Mouse (Mus musculus): Measurements from ENCODE around the gene Cyb561d2. TPM values are rescaled to one million over a fixed set of nuclear protein-coding genes. Genes with fewer than 3 reads are reported as not detected.
A peak's percentile ranks its signal among the peaks of the same experiment; 100 is the strongest.
"Not testable (repeated sequence)": the region's sequence is repeated elsewhere in the genome, so short reads cannot be mapped to it uniquely, and the experiment has no call there.

The Cyb561d2 gene
- total and polyA plus RNA-seq, 2 experiments from 2014 or later: 50.0 to 50.8 TPM

DNA sequence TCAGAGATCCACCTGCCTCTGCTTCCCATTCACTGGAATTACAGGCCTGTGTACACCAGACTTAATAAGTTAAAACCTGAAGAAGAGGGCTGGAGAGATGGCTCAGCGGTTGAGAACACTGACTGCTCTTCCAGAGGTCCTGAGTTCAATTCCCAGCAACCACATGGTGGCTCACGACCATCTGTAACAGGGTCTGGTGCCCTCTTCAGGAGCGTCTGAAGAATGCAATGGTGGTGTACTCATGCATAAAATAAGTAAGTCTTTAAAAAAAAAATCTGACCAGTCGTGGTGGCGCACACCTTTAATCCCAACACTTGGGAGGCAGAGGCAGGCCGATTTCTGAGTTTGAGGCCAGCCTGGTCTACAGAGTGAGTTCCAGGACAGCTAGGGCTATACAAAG, 31.8 kb upstream of the Cyb561d2 start:
- not testable (repeated sequence) for H3K4me3 ChIP-seq (ENCODE audit: low read depth, low read length); H3K4me2 ChIP-seq (ENCODE audit: low read depth, low read length, poor library complexity, severe bottlenecking); H3K9ac ChIP-seq (replicated peaks; ENCODE audit: low read length, poor library complexity, severe bottlenecking); H3K27me3 ChIP-seq (ENCODE audit: insufficient read depth, low read length); ATAC-seq (ENCODE audit: low FRiP score); DNase-seq (ENCODE audit: low spot score); H3K27ac ChIP-seq (ENCODE audit: low read depth, low read length); H3K9me3 ChIP-seq (ENCODE audit: low read length)
- H3K36me3 ChIP-seq (ENCODE audit: insufficient read depth, low read length): peaks cover 15% of the 10 kb centered on the region
- H3K4me1 ChIP-seq (ENCODE audit: insufficient read depth, low read length): peaks cover 12% of the 10 kb centered on the region; the same call in 1 of the 2 replicates
- TF ChIP-seq CTCF (IDR thresholded peaks at IDR 0.05): 0 out of 2 replicates have a peak, but pooled peaks have one; percentile 11
- WGBS: 84% methylated on average over 6 of the region's 6 CpGs

DNA sequence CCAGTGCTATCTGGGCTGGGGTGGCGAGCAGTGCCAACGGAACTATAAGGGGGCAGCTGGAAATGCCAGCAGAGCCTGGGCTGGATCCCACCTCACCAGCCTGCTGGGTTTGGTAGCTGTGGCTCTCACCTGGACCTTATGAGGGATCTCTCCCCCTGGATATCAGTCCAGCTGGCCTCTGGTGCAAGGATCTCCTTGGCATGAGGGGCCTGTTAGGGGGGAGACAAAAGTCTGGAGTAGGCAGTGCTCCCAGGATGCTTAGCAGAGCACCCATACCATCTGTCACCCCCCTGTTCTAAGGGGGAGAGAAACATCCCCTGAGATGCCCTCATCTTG, 30.3 kb upstream of the Cyb561d2 start:
- peaks cover 15% of the 10 kb centered on the region for H3K36me3 ChIP-seq (ENCODE audit: insufficient read depth, low read length)
- H3K27ac ChIP-seq (ENCODE audit: low read depth, low read length): no peak overlapping the region
- H3K4me3 ChIP-seq (ENCODE audit: low read depth, low read length): no peak overlapping the region
- no peak overlapping the region for H3K4me2 ChIP-seq (ENCODE audit: low read depth, low read length, poor library complexity, severe bottlenecking)
- no peaks in the 10 kb centered on the region for H3K9me3 ChIP-seq (ENCODE audit: low read length)
- TF ChIP-seq CTCF (IDR thresholded peaks at IDR 0.05): no peak
- peaks cover 20% of the 10 kb centered on the region for H3K4me1 ChIP-seq (ENCODE audit: insufficient read depth, low read length)
- no peaks in the 10 kb centered on the region for H3K27me3 ChIP-seq (ENCODE audit: insufficient read depth, low read length)
- no peak for DNase-seq (ENCODE audit: low spot score)
- ATAC-seq (ENCODE audit: low FRiP score): no peak
- no peak overlapping the region for H3K9ac ChIP-seq (replicated peaks; ENCODE audit: low read length, poor library complexity, severe bottlenecking)
- 100% methylated on average over 2 of the region's 2 CpGs for WGBS

DNA sequence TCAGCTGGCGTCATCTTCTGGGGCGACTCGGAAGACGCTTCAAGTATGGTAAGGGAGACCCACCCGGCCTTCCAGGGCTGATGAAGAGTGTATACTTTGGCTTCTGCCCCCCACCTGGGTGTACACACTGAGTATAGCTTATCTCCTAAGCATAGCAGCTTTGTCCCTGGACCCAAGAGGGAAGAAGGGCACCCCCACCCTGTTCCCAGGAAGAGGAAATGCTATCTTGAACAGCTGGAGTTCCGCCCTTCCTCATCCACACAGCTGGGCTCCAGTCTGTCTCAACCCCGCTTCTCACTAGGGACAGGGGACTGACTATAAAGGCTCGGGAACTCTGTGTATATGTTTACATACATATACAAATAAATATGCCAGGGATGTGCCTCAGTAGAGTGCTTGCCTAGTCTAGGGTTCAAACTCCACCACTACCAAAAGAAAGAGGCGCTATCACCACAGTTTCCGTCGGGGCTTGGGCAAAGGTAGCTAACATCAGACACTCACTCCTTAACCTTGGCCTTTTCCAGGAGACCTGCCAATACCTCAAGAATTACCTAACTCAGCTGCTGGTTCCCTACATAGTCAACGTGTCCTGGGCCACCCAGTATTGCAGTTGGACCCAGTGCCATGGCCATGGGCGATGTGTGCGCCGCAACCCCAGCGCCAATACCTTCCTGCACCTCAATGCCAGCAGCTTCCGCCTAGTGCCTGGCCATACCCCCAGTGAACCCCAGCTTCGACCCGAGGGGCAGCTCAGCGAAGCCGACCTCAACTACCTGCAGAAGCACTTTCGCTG, 29.7 kb upstream of the Cyb561d2 start:
- H3K27me3 ChIP-seq (ENCODE audit: insufficient read depth, low read length): no peaks in the 10 kb centered on the region
- H3K27ac ChIP-seq (ENCODE audit: low read depth, low read length): no peak overlapping the region
- TF ChIP-seq CTCF (IDR thresholded peaks at IDR 0.05): no peak
- H3K36me3 ChIP-seq (ENCODE audit: insufficient read depth, low read length): peaks cover 15% of the 10 kb centered on the region
- ATAC-seq (ENCODE audit: low FRiP score) (no peak), DNase-seq (ENCODE audit: low spot score) (no peak)
- no peak overlapping the region for H3K4me3 ChIP-seq (ENCODE audit: low read depth, low read length)
- H3K9me3 ChIP-seq (ENCODE audit: low read length): no peaks in the 10 kb centered on the region
- peaks cover 20% of the 10 kb centered on the region for H3K4me1 ChIP-seq (ENCODE audit: insufficient read depth, low read length)
- H3K4me2 ChIP-seq (ENCODE audit: low read depth, low read length, poor library complexity, severe bottlenecking): no peak overlapping the region
- H3K9ac ChIP-seq (replicated peaks; ENCODE audit: low read length, poor library complexity, severe bottlenecking): no peak overlapping the region
- WGBS: 93% methylated on average over 22 of the region's 22 CpGs

DNA sequence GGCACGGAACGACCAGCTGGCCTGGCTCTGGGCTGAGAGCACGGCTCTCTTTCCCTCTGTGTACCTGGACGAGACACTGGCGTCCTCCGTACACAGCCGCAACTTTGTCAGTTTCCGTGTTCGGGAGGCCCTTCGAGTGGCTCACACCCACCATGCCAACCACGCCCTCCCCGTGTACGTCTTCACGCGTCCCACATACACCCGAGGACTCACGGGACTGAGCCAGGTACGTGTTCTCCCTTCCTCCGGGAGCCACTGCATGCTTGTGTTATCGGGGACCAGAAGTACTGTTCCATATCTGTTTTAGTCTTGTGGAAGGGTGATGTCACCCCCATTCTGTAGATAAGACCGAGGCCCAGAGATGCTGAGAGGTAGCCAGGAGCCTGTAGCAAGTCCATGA, 28.9 kb upstream of the Cyb561d2 start:
- Histone ChIP-seq H3K4me2 (ENCODE audit: low read depth, low read length, poor library complexity, severe bottlenecking) (peak overlapping the region; percentile 80; the same call in 1 of the 2 replicates), H3K4me3 (ENCODE audit: low read depth, low read length) (no peak overlapping the region; the same call in 1 of the 2 replicates), H3K27me3 (ENCODE audit: insufficient read depth, low read length) (no peaks in the 10 kb centered on the region), H3K36me3 (ENCODE audit: insufficient read depth, low read length) (peaks cover 15% of the 10 kb centered on the region), H3K9ac (replicated peaks; ENCODE audit: low read length, poor library complexity, severe bottlenecking) (no peak overlapping the region), H3K9me3 (ENCODE audit: low read length) (no peaks in the 10 kb centered on the region), H3K4me1 (ENCODE audit: insufficient read depth, low read length) (peaks cover 20% of the 10 kb centered on the region), H3K27ac (ENCODE audit: low read depth, low read length) (no peak overlapping the region)
- DNase-seq (ENCODE audit: low spot score) (no peak), ATAC-seq (ENCODE audit: low FRiP score) (no peak)
- WGBS: 94% methylated on average over 21 of the region's 21 CpGs
- TF ChIP-seq CTCF (IDR thresholded peaks at IDR 0.05): no peak

DNA sequence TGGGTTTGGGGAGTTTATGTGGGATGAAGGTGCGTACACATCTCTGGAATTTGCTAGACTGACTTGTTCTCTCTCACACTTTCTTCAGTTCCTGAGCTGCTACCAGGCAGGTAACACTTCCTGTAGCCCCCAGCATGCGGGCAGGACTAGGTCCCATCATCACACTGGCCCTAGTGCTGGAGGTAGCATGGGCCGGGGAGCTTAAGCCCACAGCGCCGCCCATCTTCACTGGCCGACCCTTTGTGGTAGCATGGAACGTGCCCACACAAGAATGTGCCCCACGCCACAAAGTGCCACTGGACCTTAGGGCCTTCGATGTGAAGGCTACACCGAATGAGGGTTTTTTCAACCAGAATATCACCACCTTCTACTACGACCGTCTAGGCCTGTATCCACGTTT, 28.0 kb upstream of the Cyb561d2 start:
- peak overlapping the region; percentile 80; the same call in 1 of the 2 replicates for H3K27ac ChIP-seq (ENCODE audit: low read depth, low read length)
- H3K36me3 ChIP-seq (ENCODE audit: insufficient read depth, low read length): peaks cover 21% of the 10 kb centered on the region
- ATAC-seq (ENCODE audit: low FRiP score): no peak
- TF ChIP-seq CTCF (IDR thresholded peaks at IDR 0.05): no peak
- H3K4me2 ChIP-seq (ENCODE audit: low read depth, low read length, poor library complexity, severe bottlenecking): peak overlapping the region; percentile 80
- no peak for DNase-seq (ENCODE audit: low spot score)
- WGBS: 47% methylated on average over 13 of the region's 13 CpGs
- peaks cover 20% of the 10 kb centered on the region for H3K4me1 ChIP-seq (ENCODE audit: insufficient read depth, low read length)
- no peaks in the 10 kb centered on the region for H3K27me3 ChIP-seq (ENCODE audit: insufficient read depth, low read length)
- no peaks in the 10 kb centered on the region for H3K9me3 ChIP-seq (ENCODE audit: low read length)
- H3K9ac ChIP-seq (replicated peaks; ENCODE audit: low read length, poor library complexity, severe bottlenecking): peak overlapping the region; percentile 77
- peak overlapping the region; percentile 76 for H3K4me3 ChIP-seq (ENCODE audit: low read depth, low read length)

DNA sequence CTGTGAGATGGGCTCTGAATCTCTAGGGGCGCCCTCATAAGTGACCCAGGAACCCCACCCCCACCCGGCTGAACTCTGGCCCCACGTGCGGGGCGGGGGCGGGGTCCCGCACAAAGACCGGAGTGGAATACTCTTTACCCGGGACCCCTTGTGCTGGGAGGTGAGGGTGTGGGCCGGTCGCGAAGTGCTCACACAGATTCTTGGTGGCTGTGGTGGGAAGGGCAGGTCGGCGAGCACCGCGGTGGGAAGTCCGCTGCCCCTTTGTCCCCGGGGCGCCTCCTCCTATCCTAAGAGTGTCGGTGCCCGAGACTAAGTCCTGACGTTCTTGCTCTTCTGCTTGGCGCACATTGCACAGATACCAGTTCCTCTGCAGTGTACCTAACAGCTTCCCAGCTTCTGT, 27.3 kb upstream of the Cyb561d2 start:
- TF ChIP-seq CTCF (IDR thresholded peaks at IDR 0.05): no peak
- no peaks in the 10 kb centered on the region for H3K9me3 ChIP-seq (ENCODE audit: low read length)
- WGBS: under 1% methylated on average over 20 of the region's 23 CpGs
- H3K4me1 ChIP-seq (ENCODE audit: insufficient read depth, low read length): peaks cover 20% of the 10 kb centered on the region
- H3K4me3 ChIP-seq (ENCODE audit: low read depth, low read length): peak overlapping the region; percentile 76
- ATAC-seq (ENCODE audit: low FRiP score) (peak; percentile 31), DNase-seq (ENCODE audit: low spot score) (no peak)
- no peaks in the 10 kb centered on the region for H3K27me3 ChIP-seq (ENCODE audit: insufficient read depth, low read length)
- peak overlapping the region; percentile 80 for H3K27ac ChIP-seq (ENCODE audit: low read depth, low read length)
- H3K36me3 ChIP-seq (ENCODE audit: insufficient read depth, low read length): peaks cover 23% of the 10 kb centered on the region
- peak overlapping the region; percentile 77 for H3K9ac ChIP-seq (replicated peaks; ENCODE audit: low read length, poor library complexity, severe bottlenecking)
- peak overlapping the region; percentile 80 for H3K4me2 ChIP-seq (ENCODE audit: low read depth, low read length, poor library complexity, severe bottlenecking)

Data from midbrain, postnatal 0 days (tissue).